ENCODE assay signal across 9 mouse cellular contexts in the genomic region with DNA sequence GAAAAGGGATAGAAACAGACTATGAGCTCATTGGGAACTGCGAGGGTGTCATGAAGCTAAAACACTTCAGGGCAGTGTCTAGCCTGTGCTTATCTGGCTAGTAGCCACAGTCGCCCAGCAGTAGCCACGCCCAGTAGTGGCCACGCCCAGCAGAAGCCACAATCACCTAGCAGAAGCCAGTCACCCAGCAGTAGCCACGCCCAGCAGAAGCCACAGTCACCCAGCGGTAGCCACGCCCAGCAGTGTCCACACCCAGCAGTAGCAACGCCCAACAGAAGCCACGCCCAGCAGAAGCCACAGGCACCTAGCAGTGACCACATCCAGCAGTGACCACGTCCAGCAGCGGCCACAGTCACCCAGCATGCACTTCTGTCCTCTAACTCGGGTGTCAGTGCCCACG.
DNase-seq lines count a peak whose midpoint lies in the region; ATAC-seq and TF ChIP-seq lines count a peak whose summit lies in the region.
"Had no signal": no experiment of that assay in that cellular context is flagged by ENCODE, and none has a peak within 500 bp of the region (broad histone marks: within the 10 kb centered on the region; RNA-seq: fewer than 3 reads in every experiment).

No protein-coding gene starts in this region.

- intact Hi-C loops in left cerebral cortex, postnatal 14 days (cut with DNase I) = loop anchor here (5.0 kb wide), 1 partner anchor 63 kb away; the partner anchor contains the start of gene Sez6l

- H3K27me3 ChIP-seq in heart, embryonic 10.5 days (ENCODE audit: insufficient read depth, poor library complexity, severe bottlenecking) = peaks cover 83% of the 10 kb centered on the region
- no peaks in the 10 kb centered on the region for H3K27me3 ChIP-seq in embryonic facial prominence, embryonic 11.5 days (ENCODE audit: control insufficient read depth, insufficient read depth, low read length)
- 0 out of 2 replicates have a peak, but pooled peaks cover 2% of the 10 kb centered on the region for H3K27me3 ChIP-seq in liver, postnatal 0 days (ENCODE audit: insufficient read depth, low read length)

- H3K4me3 ChIP-seq in heart, embryonic 10.5 days = peak overlapping the region; percentile 44
- no peak overlapping the region for H3K4me3 ChIP-seq in embryonic facial prominence, embryonic 11.5 days (ENCODE audit: low read depth, low read length)
- no peak overlapping the region for H3K4me3 ChIP-seq in liver, postnatal 0 days (ENCODE audit: low read depth, low read length)

- peak overlapping the region; percentile 23; the same call in 1 of the 2 replicates for H3K4me2 ChIP-seq in embryonic facial prominence, embryonic 11.5 days (ENCODE audit: low read depth, low read length)
- H3K4me2 ChIP-seq in liver, postnatal 0 days (ENCODE audit: low read depth, low read length) = no peak overlapping the region

- ATAC-seq in embryonic facial prominence, embryonic 11.5 days (replicated peaks; ENCODE audit: insufficient number of reproducible peaks, low FRiP score, low TSS enrichment, low read depth) = no peak
- ATAC-seq in liver, postnatal 0 days = peak; percentile 59

- H3K36me3 ChIP-seq in heart, embryonic 10.5 days = no peaks in the 10 kb centered on the region
- H3K36me3 ChIP-seq in embryonic facial prominence, embryonic 11.5 days (replicated peaks; ENCODE audit: control insufficient read depth, insufficient read depth, low read depth, low read length) = no peaks in the 10 kb centered on the region
- H3K36me3 ChIP-seq in liver, postnatal 0 days (replicated peaks; ENCODE audit: insufficient read depth, low read length) = no peaks in the 10 kb centered on the region

- H3K9me3 ChIP-seq in heart, embryonic 10.5 days = 0 out of 2 replicates have a peak, but pooled peaks cover 2% of the 10 kb centered on the region
- no peaks in the 10 kb centered on the region; the same call in 1 of the 2 replicates for H3K9me3 ChIP-seq in embryonic facial prominence, embryonic 11.5 days (replicated peaks; ENCODE audit: control insufficient read depth, low read length)
- H3K9me3 ChIP-seq in liver, postnatal 0 days (ENCODE audit: low read length) = no peaks in the 10 kb centered on the region

- no peak for TF ChIP-seq EP300 in liver, postnatal 0 days (IDR thresholded peaks at IDR 0.05; ENCODE audit: low read depth)

- peak overlapping the region; percentile 36; the same call in 1 of the 2 replicates for H3K27ac ChIP-seq in heart, embryonic 10.5 days
- no peak overlapping the region for H3K27ac ChIP-seq in embryonic facial prominence, embryonic 11.5 days (replicated peaks; ENCODE audit: low read depth, low read length)
- no peak overlapping the region for H3K27ac ChIP-seq in liver, postnatal 0 days (ENCODE audit: low read depth)

- no peak for TF ChIP-seq CTCF in liver, postnatal 0 days (IDR thresholded peaks at IDR 0.05; ENCODE audit: low read depth)

- no peak overlapping the region for H3K9ac ChIP-seq in embryonic facial prominence, embryonic 11.5 days (replicated peaks; ENCODE audit: low read length)
- no peak overlapping the region for H3K9ac ChIP-seq in liver, postnatal 0 days (replicated peaks)

- peaks cover 20% of the 10 kb centered on the region for H3K4me1 ChIP-seq in heart, embryonic 10.5 days
- H3K4me1 ChIP-seq in embryonic facial prominence, embryonic 11.5 days (ENCODE audit: control insufficient read depth, insufficient read depth, low read length) = no peaks in the 10 kb centered on the region
- no peaks in the 10 kb centered on the region for H3K4me1 ChIP-seq in liver, postnatal 0 days (ENCODE audit: insufficient read depth)

- DNase-seq in heart, embryonic 10.5 days (ENCODE audit: low spot score) = peak; percentile 86
- no peak for DNase-seq in heart, adult 9 months (ENCODE audit: low spot score in 2 of 2)
- peak; percentile 5 for DNase-seq in 3T3-L1 (ENCODE audit: low read depth, low spot score)
- DNase-seq in embryonic facial prominence, embryonic 11.5 days (ENCODE audit: low spot score) = no peak
- DNase-seq in liver, postnatal 0 days = peak; percentile 52
- DNase-seq in layer of hippocampus, adult 18-20 months (ENCODE audit: low spot score in 2 of 2) = no peak
- DNase-seq in left cerebral cortex, postnatal 14 days (ENCODE audit: low spot score in 2 of 2) = no peak
- DNase-seq in left cerebral cortex, adult 8-10 months (ENCODE audit: low spot score in 2 of 2) = no peak
- DNase-seq: cerebellum, postnatal 10 days had no signal

- 11% methylated on average over 13 of the region's 13 CpGs for WGBS in heart, embryonic 10.5 days
- WGBS in embryonic facial prominence, embryonic 11.5 days = 15% methylated on average over 13 of the region's 13 CpGs
- WGBS in liver, postnatal 0 days (ENCODE audit: insufficient replicate concordance) = 15% methylated on average over 13 of the region's 13 CpGs

Comparison
In these comparisons a context has a peak if more than half of its experiments do, and no peak if none do; other contexts are left out.
1. DNase-seq: peak in heart, embryonic 10.5 days (single experiment), 3T3-L1 (single experiment) and liver, postnatal 0 days (single experiment); none in heart, adult 9 months (0 of 2), embryonic facial prominence, embryonic 11.5 days (single experiment), layer of hippocampus, adult 18-20 months (0 of 2), left cerebral cortex, postnatal 14 days (0 of 2) and left cerebral cortex, adult 8-10 months (0 of 2).